Mouse (Mus musculus): ENCODE data around the gene Fam102a. TPM values are rescaled to one million over a fixed set of nuclear protein-coding genes. Genes with fewer than 3 reads are reported as not detected.

Fam102a gene
- polyA plus RNA-seq, 1 experiment from 2014 or later: 5.8 TPM

DNA sequence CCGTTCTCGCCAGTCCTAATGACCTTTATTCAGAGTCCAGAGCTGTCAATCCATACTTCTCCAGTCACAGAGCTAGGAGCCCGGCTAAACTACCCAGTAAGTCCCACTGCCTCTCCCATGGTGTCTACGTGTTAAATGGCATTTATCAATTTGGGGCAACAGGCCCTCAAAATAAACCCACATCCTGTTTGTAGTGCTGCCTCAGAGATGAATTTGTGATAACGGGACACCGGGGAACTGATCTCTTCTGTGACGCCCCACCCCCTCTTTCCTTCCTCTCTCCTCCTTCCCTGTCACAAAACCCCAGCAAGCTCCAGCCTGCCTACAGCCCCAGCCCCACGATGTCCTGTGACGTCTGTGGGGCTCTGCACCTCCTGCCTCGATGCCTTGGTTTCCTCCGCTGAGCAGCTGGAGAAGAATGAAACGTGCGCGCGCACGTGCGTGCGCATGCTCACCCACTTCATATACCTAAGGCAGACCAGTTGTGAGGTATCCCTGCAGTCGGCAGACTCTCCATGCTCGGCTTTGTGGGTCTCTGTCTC lies 39.9 kb upstream of the Fam102a start:
- Histone ChIP-seq H3K4me3 (ENCODE audit: low read length) (no peak overlapping the region), H3K4me1 (ENCODE audit: control insufficient read depth, insufficient read depth, low read length) (peaks cover 4% of the 10 kb centered on the region; the same call in 1 of the 2 replicates), H3K27me3 (ENCODE audit: control insufficient read depth, insufficient read depth, low read length) (no peaks in the 10 kb centered on the region), H3K36me3 (ENCODE audit: control insufficient read depth, insufficient read depth) (no peaks in the 10 kb centered on the region), H3K4me2 (ENCODE audit: low read depth, low read length) (peak overlapping the region; percentile 23; the same call in 1 of the 2 replicates), H3K9ac (ENCODE audit: low read length) (0 out of 2 replicates have a peak overlapping the region, but pooled peaks have one; percentile 17), H3K27ac (ENCODE audit: low read length) (peak overlapping the region; percentile 73), H3K9me3 (replicated peaks; ENCODE audit: control insufficient read depth, low read length) (peaks cover 8% of the 10 kb centered on the region)
- WGBS: 49% methylated on average over 20 of the region's 20 CpGs
- peak; percentile 68 for ATAC-seq (replicated peaks; ENCODE audit: extremely low read depth, insufficient read depth, low FRiP score)

DNA sequence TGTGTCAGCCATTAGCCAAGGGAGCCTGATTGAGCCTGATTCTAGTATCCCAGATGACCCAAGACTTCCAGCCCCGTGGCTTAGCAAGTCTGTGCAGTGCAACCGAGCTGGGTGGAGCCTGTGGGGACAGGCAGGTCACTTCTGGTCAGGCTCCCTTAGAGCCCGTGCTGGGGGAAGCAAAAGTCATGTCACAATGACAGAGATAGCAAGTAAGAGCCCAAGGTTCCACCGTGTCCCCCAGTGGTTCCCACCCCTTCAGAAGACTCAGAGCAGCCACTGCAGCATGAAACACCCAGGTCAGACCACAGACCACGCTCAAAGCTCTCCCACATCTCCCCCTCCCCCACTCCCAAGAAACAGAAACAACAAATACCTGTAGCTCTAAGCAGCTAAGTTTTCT lies 38.9 kb upstream of the Fam102a start:
- Histone ChIP-seq H3K36me3 (ENCODE audit: control insufficient read depth, insufficient read depth) (no peaks in the 10 kb centered on the region), H3K4me2 (ENCODE audit: low read depth, low read length) (no peak overlapping the region), H3K9me3 (replicated peaks; ENCODE audit: control insufficient read depth, low read length) (peaks cover 8% of the 10 kb centered on the region), H3K4me1 (ENCODE audit: control insufficient read depth, insufficient read depth, low read length) (peaks cover 4% of the 10 kb centered on the region; the same call in 1 of the 2 replicates), H3K27ac (ENCODE audit: low read length) (no peak overlapping the region; the same call in 1 of the 2 replicates), H3K9ac (ENCODE audit: low read length) (no peak overlapping the region), H3K27me3 (ENCODE audit: control insufficient read depth, insufficient read depth, low read length) (no peaks in the 10 kb centered on the region), H3K4me3 (ENCODE audit: low read length) (no peak overlapping the region)
- WGBS: 46% methylated on average over 5 of the region's 5 CpGs
- no peak for ATAC-seq (replicated peaks; ENCODE audit: extremely low read depth, insufficient read depth, low FRiP score)

- no peak for ATAC-seq (replicated peaks; ENCODE audit: extremely low read depth, insufficient read depth, low FRiP score)
- WGBS: 75% methylated on average over 4 of the region's 4 CpGs
- H3K4me3 ChIP-seq (ENCODE audit: low read length): no peak overlapping the region
- peaks cover 4% of the 10 kb centered on the region; the same call in 1 of the 2 replicates for H3K4me1 ChIP-seq (ENCODE audit: control insufficient read depth, insufficient read depth, low read length)
- H3K4me2 ChIP-seq (ENCODE audit: low read depth, low read length): no peak overlapping the region
- no peaks in the 10 kb centered on the region for H3K36me3 ChIP-seq (ENCODE audit: control insufficient read depth, insufficient read depth)
- no peaks in the 10 kb centered on the region for H3K27me3 ChIP-seq (ENCODE audit: control insufficient read depth, insufficient read depth, low read length)
- no peak overlapping the region for H3K9ac ChIP-seq (ENCODE audit: low read length)
- no peak overlapping the region for H3K27ac ChIP-seq (ENCODE audit: low read length)
- peaks cover 8% of the 10 kb centered on the region for H3K9me3 ChIP-seq (replicated peaks; ENCODE audit: control insufficient read depth, low read length)
Measured at GRCm38 (mm10) chr2:32499365-32499764, 35.8 kb upstream of the Fam102a start.

- 66% methylated on average over 5 of the region's 5 CpGs for WGBS
- H3K27me3 ChIP-seq (ENCODE audit: control insufficient read depth, insufficient read depth, low read length): no peaks in the 10 kb centered on the region
- no peak overlapping the region for H3K27ac ChIP-seq (ENCODE audit: low read length)
- H3K4me3 ChIP-seq (ENCODE audit: low read length): no peak overlapping the region
- H3K36me3 ChIP-seq (ENCODE audit: control insufficient read depth, insufficient read depth): no peaks in the 10 kb centered on the region
- H3K4me1 ChIP-seq (ENCODE audit: control insufficient read depth, insufficient read depth, low read length): no peaks in the 10 kb centered on the region
- no peak overlapping the region for H3K4me2 ChIP-seq (ENCODE audit: low read depth, low read length)
- no peak for ATAC-seq (replicated peaks; ENCODE audit: extremely low read depth, insufficient read depth, low FRiP score)
- H3K9ac ChIP-seq (ENCODE audit: low read length): no peak overlapping the region
- H3K9me3 ChIP-seq (replicated peaks; ENCODE audit: control insufficient read depth, low read length): peaks cover 10% of the 10 kb centered on the region
Measured at GRCm38 (mm10) chr2:32500461-32500860, 34.7 kb upstream of the Fam102a start.

- Histone ChIP-seq H3K9me3 (replicated peaks; ENCODE audit: control insufficient read depth, low read length) (peaks cover 14% of the 10 kb centered on the region), H3K4me2 (ENCODE audit: low read depth, low read length) (no peak overlapping the region), H3K27ac (ENCODE audit: low read length) (no peak overlapping the region), H3K36me3 (ENCODE audit: control insufficient read depth, insufficient read depth) (no peaks in the 10 kb centered on the region), H3K4me3 (ENCODE audit: low read length) (no peak overlapping the region), H3K4me1 (ENCODE audit: control insufficient read depth, insufficient read depth, low read length) (no peaks in the 10 kb centered on the region), H3K9ac (ENCODE audit: low read length) (no peak overlapping the region), H3K27me3 (ENCODE audit: control insufficient read depth, insufficient read depth, low read length) (no peaks in the 10 kb centered on the region)
- no peak for ATAC-seq (replicated peaks; ENCODE audit: extremely low read depth, insufficient read depth, low FRiP score)
- 63% methylated on average over 5 of the region's 5 CpGs for WGBS
Measured at GRCm38 (mm10) chr2:32501754-32502324, 33.3 kb upstream of the Fam102a start.

GRCm38 (mm10) chr2:32502843-32503242 lies 32.3 kb upstream of the Fam102a start:
- H3K27ac ChIP-seq (ENCODE audit: low read length): no peak overlapping the region
- H3K4me1 ChIP-seq (ENCODE audit: control insufficient read depth, insufficient read depth, low read length): peaks cover 2% of the 10 kb centered on the region; the same call in 1 of the 2 replicates
- H3K9ac ChIP-seq (ENCODE audit: low read length): no peak overlapping the region
- WGBS: 83% methylated on average over 12 of the region's 12 CpGs
- no peaks in the 10 kb centered on the region for H3K36me3 ChIP-seq (ENCODE audit: control insufficient read depth, insufficient read depth)
- no peak overlapping the region for H3K4me2 ChIP-seq (ENCODE audit: low read depth, low read length)
- peaks cover 14% of the 10 kb centered on the region for H3K9me3 ChIP-seq (replicated peaks; ENCODE audit: control insufficient read depth, low read length)
- ATAC-seq (replicated peaks; ENCODE audit: extremely low read depth, insufficient read depth, low FRiP score): no peak
- H3K4me3 ChIP-seq (ENCODE audit: low read length): no peak overlapping the region
- H3K27me3 ChIP-seq (ENCODE audit: control insufficient read depth, insufficient read depth, low read length): no peaks in the 10 kb centered on the region

DNA sequence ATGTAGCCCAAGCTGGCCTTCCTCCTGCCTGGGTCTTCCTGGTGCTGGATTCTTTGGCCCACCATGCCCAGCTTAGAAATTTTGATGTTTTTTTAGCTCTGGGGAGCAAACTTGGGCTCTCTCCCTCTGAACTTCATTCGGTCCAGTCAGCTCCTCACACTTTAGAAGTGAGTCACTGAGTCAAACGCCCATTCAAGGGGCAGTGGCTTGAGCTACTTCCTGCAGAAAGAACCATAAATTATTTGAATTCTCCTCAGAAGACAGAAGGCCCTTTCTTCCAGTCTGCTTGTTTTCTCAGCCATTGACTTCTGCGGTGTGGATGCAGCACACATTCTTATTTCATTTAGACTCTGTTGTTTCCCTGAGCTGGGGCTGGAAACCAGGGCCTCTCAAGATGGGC lies 31.5 kb upstream of the Fam102a start:
- 49% methylated on average over 3 of the region's 3 CpGs for WGBS
- no peak overlapping the region for H3K27ac ChIP-seq (ENCODE audit: low read length)

DNA sequence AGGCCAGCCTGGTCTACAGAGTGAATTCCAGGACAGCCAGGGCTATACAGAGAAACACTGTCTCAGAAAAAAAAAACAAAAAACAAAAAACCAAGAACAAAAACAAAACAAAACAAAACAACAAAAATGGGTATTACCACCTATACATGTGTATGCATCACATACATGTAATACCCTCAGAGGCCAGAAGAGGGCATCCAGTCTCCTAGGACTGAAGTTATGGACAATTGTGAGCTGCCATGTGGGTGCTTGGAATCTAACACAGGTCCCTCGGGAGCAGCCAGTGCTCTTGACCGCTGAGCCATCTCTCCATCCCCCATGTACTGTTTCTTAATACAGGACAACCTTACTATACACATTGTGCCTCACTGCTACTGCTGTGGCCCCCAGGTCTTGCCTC lies 29.6 kb upstream of the Fam102a start:
- peaks cover 5% of the 10 kb centered on the region; the same call in 1 of the 2 replicates for H3K9me3 ChIP-seq (replicated peaks; ENCODE audit: control insufficient read depth, low read length)
- 100% methylated on average over 2 of the region's 2 CpGs for WGBS
- H3K4me2 ChIP-seq (ENCODE audit: low read depth, low read length): no peak overlapping the region
- H3K27ac ChIP-seq (ENCODE audit: low read length): no peak overlapping the region
- no peak overlapping the region for H3K4me3 ChIP-seq (ENCODE audit: low read length)
- no peak overlapping the region for H3K9ac ChIP-seq (ENCODE audit: low read length)
- H3K4me1 ChIP-seq (ENCODE audit: control insufficient read depth, insufficient read depth, low read length): peaks cover 10% of the 10 kb centered on the region
- ATAC-seq (replicated peaks; ENCODE audit: extremely low read depth, insufficient read depth, low FRiP score): no peak
- no peaks in the 10 kb centered on the region for H3K27me3 ChIP-seq (ENCODE audit: control insufficient read depth, insufficient read depth, low read length)
- H3K36me3 ChIP-seq (ENCODE audit: control insufficient read depth, insufficient read depth): no peaks in the 10 kb centered on the region

More for the DNA sequence above, 31.5 kb upstream of the Fam102a start:
- H3K27me3 ChIP-seq (ENCODE audit: control insufficient read depth, insufficient read depth, low read length): no peaks in the 10 kb centered on the region
- H3K36me3 ChIP-seq (ENCODE audit: control insufficient read depth, insufficient read depth): no peaks in the 10 kb centered on the region
- H3K4me2 ChIP-seq (ENCODE audit: low read depth, low read length): no peak overlapping the region
- peaks cover 2% of the 10 kb centered on the region; the same call in 1 of the 2 replicates for H3K4me1 ChIP-seq (ENCODE audit: control insufficient read depth, insufficient read depth, low read length)
- no peak overlapping the region for H3K4me3 ChIP-seq (ENCODE audit: low read length)
- no peak for ATAC-seq (replicated peaks; ENCODE audit: extremely low read depth, insufficient read depth, low FRiP score)
- H3K9me3 ChIP-seq (replicated peaks; ENCODE audit: control insufficient read depth, low read length): peaks cover 11% of the 10 kb centered on the region
- H3K9ac ChIP-seq (ENCODE audit: low read length): no peak overlapping the region
